Mouse (Mus musculus) activated CD4-positive, CD25-positive, alpha-beta regulatory T cell (primary cell): ENCODE measurements around the gene Hilpda. TPM values are rescaled to one million over a fixed set of nuclear protein-coding genes. Genes with fewer than 3 reads are reported as not detected.

Experiments
- polyA plus RNA-seq, 2 experiments: library from polyadenylated mRNA; unstranded; fragments of 100-300 nt; shearing (Covaris generic); gene quantifications; one replicate each; pipeline ENCODE4 v1.2.1; 2017

The Hilpda gene
- 10 to 100 TPM; 21.0 to 65.3 TPM for polyA plus RNA-seq

DNA sequence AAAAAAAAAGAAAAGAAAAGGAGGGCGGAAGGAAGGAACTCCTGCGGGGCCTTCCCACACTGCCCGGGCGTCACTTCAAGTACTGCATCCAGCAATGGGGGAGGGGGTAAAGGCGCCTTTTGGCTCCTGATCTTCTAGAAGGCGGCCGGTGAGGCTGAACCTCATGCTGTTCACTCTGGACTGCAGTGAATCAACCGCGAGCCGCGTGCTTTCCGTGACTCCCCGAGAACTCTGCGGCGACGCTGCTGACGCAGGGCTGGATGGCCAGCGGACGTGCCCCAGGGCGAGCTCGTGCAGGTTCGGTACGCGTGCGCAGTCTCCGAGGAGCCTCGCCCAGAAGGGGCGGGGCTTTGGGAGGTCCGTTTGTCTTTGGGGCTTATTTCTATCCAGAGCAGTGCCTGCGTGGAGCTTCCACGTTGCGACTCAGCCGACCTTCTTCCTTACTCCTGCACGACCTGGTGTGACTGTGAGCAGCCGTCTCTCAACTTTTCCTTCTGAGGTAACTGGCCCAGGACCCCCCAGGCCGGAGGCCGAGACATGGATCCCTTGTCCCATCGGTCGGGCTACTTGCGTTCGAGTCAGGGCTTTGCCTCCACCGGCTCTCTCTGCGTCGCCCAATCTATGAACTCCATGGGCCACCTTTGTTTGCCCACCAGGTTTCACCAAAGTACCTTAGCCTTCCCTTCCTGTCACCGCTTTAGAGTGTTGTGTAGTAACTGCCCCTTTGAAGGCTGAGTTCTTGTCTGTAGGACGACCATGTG lies at the start of gene Hilpda:
Gene Hilpda, plus strand, starts transcription at position 177 of the 761 bp plus-strand sequence.

DNA sequence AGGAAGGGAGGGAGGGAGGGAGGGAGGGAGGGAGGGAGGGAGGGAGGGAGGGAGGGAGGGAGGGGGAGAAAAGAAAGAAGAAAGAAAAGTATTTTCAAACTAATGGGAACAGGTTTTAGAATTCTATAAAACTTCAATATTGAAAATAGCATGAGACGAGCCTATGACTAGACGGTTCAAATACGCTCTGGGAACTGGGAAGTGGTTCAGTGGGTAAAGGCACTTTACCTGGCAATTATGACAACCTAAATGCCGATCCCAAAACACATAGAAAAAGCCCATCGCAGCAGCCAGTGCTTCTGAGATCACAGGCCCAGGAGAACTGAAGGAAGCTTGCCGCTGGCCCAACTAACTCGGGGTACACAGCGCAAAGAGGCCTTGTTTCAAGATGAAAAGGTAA lies 7.0 kb downstream of the Hilpda start, which contains the start of gene Fam71f2:
Gene Fam71f2, plus strand, starts transcription at position 301 of the 400 bp plus-strand sequence.

GRCm38 (mm10) chr6:29318879-29319278 lies 46.6 kb downstream of the Hilpda start, which contains the start of gene Fam71f1:
Gene Fam71f1, plus strand, starts transcription at chr6:29319140.

Other genes with a start within 250 kb of the Hilpda start
- under 1 TPM in 1 of 2 experiments, not detected in 1; 0.68 TPM for gene Lep, start 212.3 kb upstream of the Hilpda start, polyA plus RNA-seq
- gene Rbm28, start 107.5 kb upstream of the Hilpda start, polyA plus RNA-seq, result 10 to 100 TPM; 59.0 to 60.0 TPM
- gene Prrt4, start 92.9 kb upstream of the Hilpda start, polyA plus RNA-seq, result under 1 TPM; 0.12 to 0.54 TPM
- gene Impdh1, start 56.1 kb upstream of the Hilpda start, polyA plus RNA-seq, result 100 to 1,000 TPM in 1 of 2 experiments, 10 to 100 TPM in 1; 71.6 to 112 TPM
- gene Fam71f2, start 7.1 kb downstream of the Hilpda start, polyA plus RNA-seq, result under 1 TPM; 0.21 to 0.84 TPM
- gene Fam71f1, start 46.7 kb downstream of the Hilpda start, polyA plus RNA-seq, result not detected
- gene Calu, start 75.6 kb downstream of the Hilpda start, polyA plus RNA-seq, result 10 to 100 TPM; 77.0 to 88.0 TPM
- under 1 TPM; 0.24 to 0.36 TPM for gene Opn1sw, start 116.0 kb downstream of the Hilpda start, polyA plus RNA-seq
- under 1 TPM; 0.17 to 0.79 TPM for gene Ccdc136, start 123.8 kb downstream of the Hilpda start, polyA plus RNA-seq
- gene Flnc, start 160.8 kb downstream of the Hilpda start, polyA plus RNA-seq, result under 1 TPM in 1 of 2 experiments, not detected in 1; 0.11 TPM
- 100 to 1,000 TPM; 386 to 451 TPM for gene Atp6v1f, start 195.2 kb downstream of the Hilpda start, polyA plus RNA-seq
- under 1 TPM in 1 of 2 experiments, not detected in 1; 0.43 TPM for gene Atp6v1fnb, start 198.9 kb downstream of the Hilpda start, polyA plus RNA-seq
- under 1 TPM; 0.20 to 0.42 TPM for gene Kcp, start 235.5 kb downstream of the Hilpda start, polyA plus RNA-seq